Mouse (Mus musculus): ENCODE results near the gene Sgk1. TPM values are rescaled to one million over a fixed set of nuclear protein-coding genes. Genes with fewer than 3 reads are reported as not detected.

The Sgk1 gene
- total RNA-seq, 2 experiments from 2014 or later = 97.7 to 103 TPM

DNA sequence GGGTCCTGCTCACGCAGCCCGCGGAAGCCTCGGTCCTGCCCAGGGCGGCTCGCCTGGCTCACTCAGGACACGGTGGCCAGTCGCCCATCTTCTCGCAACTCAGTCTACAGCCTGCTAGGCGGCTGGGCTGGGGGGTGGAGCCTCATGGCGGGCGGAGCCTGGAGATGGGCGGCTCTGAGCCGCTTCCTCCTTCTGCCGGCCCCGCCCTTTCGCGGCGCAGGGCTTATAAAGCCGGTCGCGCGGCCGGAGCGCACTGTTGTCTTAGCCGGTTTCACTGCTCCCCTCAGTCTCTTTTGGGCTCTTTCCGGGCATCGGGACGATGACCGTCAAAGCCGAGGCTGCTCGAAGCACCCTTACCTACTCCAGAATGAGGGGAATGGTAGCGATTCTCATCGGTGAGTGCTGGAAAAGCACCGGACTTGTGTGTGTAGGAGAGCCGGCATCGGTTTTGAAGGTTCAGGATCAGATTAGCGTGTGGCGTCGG lies 112.5 kb downstream of the Sgk1 start:
- Histone ChIP-seq H3K4me3 (peak overlapping the region; percentile 97), H3K27ac (peak overlapping the region; percentile 99)
- no peak for TF ChIP-seq CTCF (conservative IDR thresholded peaks at IDR 0.05)
- DNase-seq (ENCODE audit: low spot score in 2 of 2) = peak; percentile 95

DNA sequence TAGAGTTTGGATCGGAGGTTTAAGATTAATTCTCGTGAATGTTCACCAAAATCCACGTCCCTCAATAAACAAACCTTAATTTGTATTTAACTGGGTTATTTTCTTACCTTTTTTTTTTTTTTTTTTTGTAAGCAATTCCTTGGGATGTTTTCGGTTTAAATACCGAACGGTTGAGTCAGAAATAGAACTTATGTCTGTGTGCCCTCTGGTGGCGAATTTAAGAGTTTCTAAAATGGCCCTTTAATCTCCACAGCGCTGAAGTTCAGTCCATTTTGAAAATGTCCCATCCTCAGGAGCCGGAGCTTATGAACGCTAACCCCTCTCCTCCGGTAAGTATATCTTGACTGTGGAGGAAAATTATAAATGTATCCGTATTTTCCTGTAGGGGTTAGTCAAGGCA lies 113.2 kb downstream of the Sgk1 start:
- TF ChIP-seq CTCF (conservative IDR thresholded peaks at IDR 0.05) = peak; percentile 81
- Histone ChIP-seq H3K4me3 (peak overlapping the region; percentile 97), H3K27ac (peak overlapping the region; percentile 99)
- DNase-seq (ENCODE audit: low spot score in 2 of 2) = peak; percentile 70 to 74

GRCm38 (mm10) chr10:21995661-21996308 lies 113.8 kb downstream of the Sgk1 start:
- peak overlapping the region; percentile 99 for H3K27ac ChIP-seq
- peak overlapping the region; percentile 97 for H3K4me3 ChIP-seq
- peak; percentile 55 to 87 for DNase-seq (ENCODE audit: low spot score in 2 of 2)
- TF ChIP-seq CTCF (conservative IDR thresholded peaks at IDR 0.05) = peak; percentile 90

DNA sequence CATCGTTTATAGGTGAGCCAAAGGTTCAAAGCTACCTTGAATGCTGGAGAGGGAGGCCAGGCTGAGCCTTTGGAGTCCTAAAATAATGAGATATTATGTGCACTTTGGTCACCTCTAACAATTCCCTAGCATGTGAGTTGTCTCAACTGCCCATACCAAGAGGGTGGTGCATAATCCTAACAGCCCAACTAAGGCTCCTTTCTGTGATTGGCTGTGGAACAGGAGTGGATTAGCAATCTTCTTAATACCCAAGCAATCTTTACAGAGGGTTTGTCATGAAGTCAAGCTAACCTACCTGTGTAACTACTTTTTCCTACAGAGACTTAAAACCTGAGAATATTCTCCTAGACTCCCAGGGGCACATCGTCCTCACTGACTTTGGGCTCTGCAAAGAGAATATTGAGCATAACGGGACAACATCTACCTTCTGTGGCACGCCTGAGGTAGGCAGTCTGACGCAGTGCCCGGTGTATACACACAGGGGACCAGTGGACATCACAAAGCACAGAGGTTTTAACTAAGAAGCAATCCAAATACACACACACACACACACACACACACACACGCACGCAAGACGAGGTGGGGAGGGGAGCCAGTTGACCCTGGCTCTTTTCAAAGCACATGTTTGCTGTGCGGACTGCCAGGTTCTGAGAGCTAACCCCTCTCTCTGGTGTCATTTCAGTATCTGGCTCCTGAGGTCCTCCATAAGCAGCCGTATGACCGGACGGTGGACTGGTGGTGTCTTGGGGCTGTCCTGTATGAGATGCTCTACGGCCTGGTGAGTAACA lies 114.9 kb downstream of the Sgk1 start:
- TF ChIP-seq CTCF (conservative IDR thresholded peaks at IDR 0.05) = no peak
- Histone ChIP-seq H3K27ac (peak overlapping the region; percentile 99), H3K4me3 (peak overlapping the region; percentile 97)
- DNase-seq (ENCODE audit: low spot score in 2 of 2) = no peak

DNA sequence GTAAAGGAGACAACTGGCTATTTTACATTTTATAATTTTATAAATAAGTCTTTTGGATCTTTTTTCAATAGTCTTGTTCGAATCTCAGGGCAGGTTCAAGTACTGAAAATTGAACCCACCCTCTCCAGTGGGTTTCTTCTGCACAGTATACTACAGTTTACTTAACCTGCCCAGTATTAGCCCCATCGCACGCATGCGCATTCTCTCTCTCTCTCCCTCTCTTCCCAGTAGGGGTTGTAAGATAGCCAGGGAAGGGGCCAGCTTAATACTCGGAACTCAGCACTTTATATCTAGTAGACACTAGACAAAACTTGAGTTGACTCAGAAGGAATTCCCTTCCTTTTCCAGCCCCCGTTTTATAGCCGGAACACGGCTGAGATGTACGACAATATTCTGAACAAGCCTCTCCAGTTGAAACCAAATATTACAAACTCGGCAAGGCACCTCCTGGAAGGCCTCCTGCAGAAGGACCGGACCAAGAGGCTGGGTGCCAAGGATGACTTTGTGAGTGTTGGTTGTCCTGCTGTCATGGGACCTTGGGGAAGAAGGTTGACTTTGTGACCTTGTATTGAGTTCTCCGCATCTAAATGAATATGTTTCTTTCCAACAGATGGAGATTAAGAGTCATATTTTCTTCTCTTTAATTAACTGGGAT lies 115.7 kb downstream of the Sgk1 start:
- Histone ChIP-seq H3K27ac (peak overlapping the region; percentile 46), H3K4me3 (peak overlapping the region; percentile 97)
- TF ChIP-seq CTCF (conservative IDR thresholded peaks at IDR 0.05) = no peak
- no peak for DNase-seq (ENCODE audit: low spot score in 2 of 2)

DNA sequence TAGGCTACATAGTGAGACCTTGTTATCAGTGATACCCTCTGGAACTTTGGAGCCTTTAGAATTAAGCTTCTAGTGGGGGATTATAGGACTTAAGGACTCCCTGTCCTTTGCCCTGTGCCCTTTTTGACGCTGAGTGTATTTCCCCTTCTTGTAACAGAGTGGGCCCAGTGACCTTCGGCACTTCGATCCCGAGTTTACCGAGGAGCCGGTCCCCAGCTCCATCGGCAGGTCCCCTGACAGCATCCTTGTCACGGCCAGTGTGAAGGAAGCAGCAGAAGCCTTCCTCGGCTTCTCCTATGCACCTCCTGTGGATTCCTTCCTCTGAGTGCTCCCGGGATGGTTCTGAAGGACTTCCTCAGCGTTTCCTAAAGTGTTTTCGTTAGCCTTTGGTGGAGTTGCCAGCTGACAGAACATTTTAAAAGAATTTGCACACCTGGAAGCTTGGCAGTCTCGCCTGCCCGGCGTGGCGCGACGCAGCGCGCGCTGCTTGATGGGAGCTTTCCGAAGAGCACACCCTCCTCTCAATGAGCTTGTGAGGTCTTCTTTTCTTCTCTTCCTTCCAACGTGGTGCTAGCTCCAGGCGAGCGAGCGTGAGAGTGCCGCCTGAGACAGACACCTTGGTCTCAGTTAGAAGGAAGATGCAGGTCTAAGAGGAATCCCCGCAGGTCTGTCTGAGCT lies 116.7 kb downstream of the Sgk1 start:
- H3K4me3 ChIP-seq = peak overlapping the region; percentile 97
- TF ChIP-seq CTCF (conservative IDR thresholded peaks at IDR 0.05) = no peak
- DNase-seq (ENCODE audit: low spot score in 2 of 2) = no peak
- H3K27ac ChIP-seq = peak overlapping the region; percentile 46; the same call in 1 of the 2 replicates

- DNase-seq (ENCODE audit: low spot score in 2 of 2) = no peak
- no peak for TF ChIP-seq CTCF (conservative IDR thresholded peaks at IDR 0.05)
- H3K27ac ChIP-seq = peak overlapping the region; percentile 46; the same call in 1 of the 2 replicates
- H3K4me3 ChIP-seq = peak overlapping the region; percentile 97; the same call in 1 of the 2 replicates
Measured at GRCm38 (mm10) chr10:22000491-22001306, 118.7 kb downstream of the Sgk1 start.

DNA sequence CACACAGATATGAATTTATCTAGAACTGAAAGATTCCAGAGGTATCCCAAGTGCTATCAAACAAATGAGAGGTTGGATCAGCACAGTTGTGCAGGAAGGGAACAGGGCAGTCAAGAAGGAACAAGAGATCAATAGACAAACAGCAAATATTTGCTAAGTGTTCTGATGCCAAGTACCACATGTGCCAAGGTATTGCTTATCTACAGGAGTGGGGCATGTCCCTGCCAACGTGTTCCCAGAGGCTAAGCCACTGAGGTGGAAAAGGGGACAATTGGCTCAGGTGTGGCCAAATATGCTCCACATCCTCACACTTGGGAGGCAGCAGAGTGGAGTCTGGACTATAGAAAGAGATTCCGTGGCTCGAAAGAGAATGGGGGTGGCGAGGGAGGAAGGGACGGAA lies 119.6 kb downstream of the Sgk1 start:
- no peak for DNase-seq (ENCODE audit: low spot score in 2 of 2)
- Histone ChIP-seq H3K4me3 (no peak overlapping the region), H3K27ac (no peak overlapping the region)
- TF ChIP-seq CTCF (conservative IDR thresholded peaks at IDR 0.05) = no peak

- DNase-seq (ENCODE audit: low spot score in 2 of 2) = no peak
- no peak for TF ChIP-seq CTCF (conservative IDR thresholded peaks at IDR 0.05)
Measured at GRCm38 (mm10) chr10:22004763-22005162, 122.8 kb downstream of the Sgk1 start.

DNA sequence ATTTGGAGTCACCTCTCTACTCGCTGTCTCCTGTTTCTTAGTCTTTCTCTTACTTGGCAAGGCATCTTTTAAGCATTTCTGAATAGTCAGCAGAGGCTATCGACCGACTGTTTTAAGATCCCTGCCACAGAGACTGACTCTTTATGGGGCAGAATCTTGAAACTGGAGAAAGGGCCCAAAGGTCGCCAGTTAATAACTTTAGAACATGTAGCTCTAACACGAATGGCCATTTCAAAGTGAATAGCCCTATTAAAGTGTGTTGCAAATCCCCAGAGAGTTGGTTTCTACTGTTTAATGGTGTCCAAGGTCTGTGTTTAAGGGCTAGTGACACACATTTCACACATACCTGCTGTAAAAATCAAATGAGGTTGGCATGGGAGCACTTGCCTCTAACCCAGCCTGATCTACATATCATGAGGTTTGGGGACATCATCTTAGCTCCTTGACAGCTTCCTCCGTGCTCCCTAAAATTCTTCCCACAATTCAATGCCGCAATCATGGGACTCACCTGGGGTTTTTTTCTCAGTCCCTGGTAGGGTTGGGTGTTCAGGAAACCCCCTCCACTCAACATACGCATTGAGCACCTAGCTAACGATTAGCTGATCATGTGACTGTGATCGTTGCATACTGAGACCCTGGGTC lies 125.3 kb downstream of the Sgk1 start:
- TF ChIP-seq CTCF (conservative IDR thresholded peaks at IDR 0.05) = no peak
- H3K27ac ChIP-seq = no peak overlapping the region
- DNase-seq (ENCODE audit: low spot score in 2 of 2) = no peak
- no peak overlapping the region for H3K4me3 ChIP-seq

More at GRCm38 (mm10) chr10:22004763-22005162, 122.8 kb downstream of the Sgk1 start:
- Histone ChIP-seq H3K4me3 (no peak overlapping the region), H3K27ac (no peak overlapping the region)

GRCm38 (mm10) chr10:22007802-22008172 lies 125.8 kb downstream of the Sgk1 start:
- peak; percentile 90 for TF ChIP-seq CTCF (conservative IDR thresholded peaks at IDR 0.05)
- no peak overlapping the region for H3K4me3 ChIP-seq
- DNase-seq (ENCODE audit: low spot score in 2 of 2) = peak in 1 of 2 experiments; percentile 54
- no peak overlapping the region for H3K27ac ChIP-seq

All from layer of hippocampus, adult 2 months (tissue).